Mouse (Mus musculus) brain, embryonic 14.5 days (tissue): ENCODE data around the gene Sirt3.

Experiments
- CTCF ChIP-seq: fragments of 200-500 bp; IDR thresholded peaks from 2 replicates; pipeline ENCODE4 v1.5.1; 2012; ENCODE audit warnings: inconsistent platforms, mild to moderate bottlenecking, moderate library complexity, borderline replicate concordance; ENCODE audit not compliant: insufficient read depth, insufficient read length; ENCODE audit errors: extremely low read depth
- POLR2A ChIP-seq: fragments of 200-500 bp; IDR thresholded peaks from 2 replicates; pipeline ENCODE4 v1.6.1; 2012; ENCODE audit warnings: mild to moderate bottlenecking, inconsistent platforms, borderline replicate concordance; ENCODE audit not compliant: poor library complexity, insufficient read depth, insufficient read length, severe bottlenecking; ENCODE audit errors: extremely low read depth

DNA sequence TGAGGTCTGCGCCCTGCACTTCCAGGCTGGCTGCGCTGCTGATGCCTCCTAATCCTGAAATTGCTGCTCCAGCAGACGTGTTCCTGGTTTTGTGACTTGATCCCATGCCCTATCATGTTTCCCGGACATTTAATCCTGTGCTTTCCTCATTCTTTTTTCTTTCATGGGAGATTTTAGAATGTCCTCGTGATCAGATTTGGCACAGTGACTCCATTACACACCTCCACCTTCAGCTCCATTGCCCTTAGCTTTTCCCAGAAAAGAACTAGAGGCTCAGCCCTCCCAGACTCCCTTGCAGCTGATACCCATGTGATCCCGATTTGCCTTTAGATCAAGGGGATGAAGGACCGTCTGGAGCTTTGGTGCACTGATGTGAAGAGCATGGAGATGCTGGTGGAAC lies 15.8 kb upstream of the Sirt3 start:
- TF ChIP-seq CTCF (no peak), POLR2A (no peak)
